Mouse (Mus musculus) natural killer cell, adult 2 months (primary cell): Measurements from ENCODE around the gene St6galnac3.

Experiments
- DNase-seq, 2 experiments: peaks; one replicate each; pipeline ENCODE4 v3.0.0; 2022; ENCODE audit warnings: low spot score in 2 of 2

St6galnac3 gene

DNA sequence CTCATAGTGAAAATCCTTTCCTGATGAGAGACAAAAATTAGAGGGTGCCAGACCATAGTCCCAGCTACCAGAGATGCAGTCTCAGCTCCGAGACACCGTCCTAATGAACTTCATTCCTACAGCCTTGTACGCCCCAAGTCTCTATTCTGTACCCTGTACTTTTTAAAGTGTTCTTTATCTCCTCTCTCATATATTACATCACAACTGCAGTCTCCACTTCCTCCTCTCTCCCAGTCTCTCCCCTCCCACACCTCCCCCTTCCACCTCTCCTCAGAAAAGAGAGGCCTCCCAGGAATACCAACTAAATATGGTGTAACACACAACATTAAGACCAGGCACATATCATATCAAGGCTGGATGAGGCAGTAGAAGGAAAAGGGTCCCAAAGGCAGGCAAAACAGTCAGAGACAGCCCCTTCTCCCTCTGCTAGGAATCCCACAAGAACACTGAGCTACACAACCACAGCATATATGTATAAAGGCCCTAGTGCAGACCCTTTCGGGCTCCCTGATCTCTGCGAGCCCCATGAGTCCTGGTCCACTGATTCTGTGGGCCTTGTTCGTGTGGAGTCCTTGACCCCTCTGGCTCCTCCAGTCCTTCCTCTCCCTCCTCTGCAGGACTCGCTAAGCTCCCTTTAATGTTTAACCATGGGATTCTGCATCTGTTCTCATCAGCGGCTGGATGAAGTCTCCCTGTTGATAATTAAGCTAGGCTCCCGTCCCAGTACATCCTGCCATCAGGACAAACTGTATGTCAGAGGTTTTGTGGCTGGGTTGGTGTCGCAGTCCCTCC, 502.2 kb downstream of the St6galnac3 start:
- DNase-seq = no peak

DNA sequence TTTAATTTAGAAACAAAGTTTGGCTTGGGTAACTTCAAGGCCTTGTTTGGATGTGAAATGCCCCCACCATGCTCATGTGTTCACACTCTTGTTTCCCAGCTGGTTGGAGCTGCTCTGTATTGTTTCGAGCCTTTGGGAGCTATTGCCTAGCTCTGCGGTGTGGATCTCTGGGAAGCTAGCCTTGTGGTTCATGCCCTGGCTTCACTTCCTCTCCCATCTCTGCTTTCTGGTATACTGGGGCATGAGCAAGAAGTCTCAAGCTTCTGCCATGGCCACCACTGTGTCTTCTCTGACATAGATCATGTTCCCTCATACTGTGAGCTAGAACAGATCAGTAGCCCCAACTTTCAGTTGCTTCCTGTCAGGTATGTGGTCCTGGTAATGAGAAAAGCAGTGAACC, 505.6 kb downstream of the St6galnac3 start:
- no peak for DNase-seq

DNA sequence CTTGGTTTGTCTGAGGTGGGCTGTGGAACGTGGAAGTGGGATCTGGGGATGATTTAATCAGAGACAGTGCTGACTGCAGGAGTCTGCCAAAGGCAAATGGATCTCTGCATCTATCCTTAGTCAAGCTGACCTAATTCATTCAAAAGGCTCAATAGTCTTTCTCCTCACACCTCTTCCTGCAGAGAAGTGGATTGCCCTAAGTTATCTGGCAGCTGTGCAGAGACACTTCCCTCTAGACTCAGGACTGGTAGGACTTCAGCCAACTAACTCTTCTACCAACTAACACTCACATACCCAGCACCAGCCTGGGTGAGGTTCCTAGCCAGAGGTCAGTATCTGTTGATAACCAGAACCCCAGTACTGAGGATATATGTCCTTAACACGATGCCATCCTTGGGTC, 516.8 kb downstream of the St6galnac3 start:
- DNase-seq = no peak

DNA sequence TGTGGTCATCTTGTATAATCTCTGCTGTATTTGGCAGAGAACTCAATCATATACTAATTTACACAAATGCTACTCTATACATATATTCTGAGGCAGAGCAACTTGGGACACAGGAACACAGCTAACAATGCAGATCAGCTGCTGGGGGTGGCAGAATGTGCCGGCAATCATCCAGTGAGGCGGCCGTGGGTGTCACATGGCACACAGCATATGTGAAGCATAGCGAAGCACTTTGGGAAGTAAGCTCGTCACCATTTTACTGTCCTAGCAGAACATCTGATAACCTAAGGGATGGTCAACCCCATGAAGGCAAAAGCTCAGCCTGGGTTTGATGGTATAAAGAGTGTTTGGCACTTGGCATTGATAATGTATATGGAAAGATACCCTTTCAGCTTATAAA, 520.9 kb downstream of the St6galnac3 start:
- DNase-seq = no peak

DNA sequence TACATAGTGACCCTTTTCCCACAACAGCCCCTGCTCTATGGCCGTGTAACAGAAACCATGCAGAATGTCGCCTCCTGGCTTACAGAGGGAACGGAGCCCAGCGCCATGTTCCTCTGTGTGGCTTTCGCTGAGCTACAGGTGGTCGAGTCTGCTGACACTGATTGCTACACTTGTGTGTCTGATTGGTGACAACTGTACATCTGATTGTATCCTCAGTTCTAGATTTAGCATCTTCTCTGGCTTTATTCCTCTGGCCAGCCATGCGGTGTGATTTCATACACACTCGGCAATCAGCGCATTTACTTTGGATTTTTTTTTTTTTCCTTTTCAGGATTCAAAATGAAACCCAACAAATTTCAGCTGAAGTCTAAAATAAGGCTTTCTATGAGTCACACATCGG, 523.1 kb downstream of the St6galnac3 start:
- DNase-seq = no peak

DNA sequence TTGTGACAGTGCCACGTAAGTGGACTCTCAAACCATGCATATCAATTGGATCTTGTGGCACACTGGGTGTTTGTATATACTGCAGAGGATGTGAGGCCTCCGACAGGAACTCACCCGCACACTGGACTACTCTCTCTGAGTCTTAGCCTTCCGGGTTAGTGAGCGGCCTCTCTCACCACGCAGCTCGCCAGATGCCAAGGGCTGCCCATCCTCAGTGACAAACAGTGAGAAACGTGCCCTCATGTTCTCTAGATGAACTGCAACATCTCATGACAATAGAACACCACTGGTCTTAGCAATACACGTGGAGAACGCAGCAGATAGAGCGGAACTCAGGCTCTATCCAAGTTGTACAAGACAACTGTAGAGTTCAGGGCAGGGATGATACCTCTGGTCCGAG, 524.2 kb downstream of the St6galnac3 start:
- no peak for DNase-seq

DNA sequence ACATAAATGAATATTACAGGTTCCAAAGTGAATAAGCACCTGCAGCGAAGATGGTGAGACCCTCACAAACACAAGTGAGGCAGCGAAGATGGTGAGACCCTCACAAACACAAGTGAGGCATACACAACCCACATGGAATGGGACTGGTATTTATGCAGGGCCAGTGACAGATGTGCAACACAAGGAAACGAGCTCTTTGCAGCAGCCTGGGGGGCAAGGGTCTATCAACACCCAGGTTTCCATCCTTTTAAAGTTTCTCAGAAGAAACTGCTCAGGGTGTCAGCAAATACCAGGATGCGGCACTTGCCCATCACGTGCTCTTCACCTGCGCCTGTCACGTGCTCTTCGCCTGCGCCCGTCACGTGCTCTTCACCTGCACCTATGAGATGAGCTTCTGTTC, 524.9 kb downstream of the St6galnac3 start:
- no peak for DNase-seq

DNA sequence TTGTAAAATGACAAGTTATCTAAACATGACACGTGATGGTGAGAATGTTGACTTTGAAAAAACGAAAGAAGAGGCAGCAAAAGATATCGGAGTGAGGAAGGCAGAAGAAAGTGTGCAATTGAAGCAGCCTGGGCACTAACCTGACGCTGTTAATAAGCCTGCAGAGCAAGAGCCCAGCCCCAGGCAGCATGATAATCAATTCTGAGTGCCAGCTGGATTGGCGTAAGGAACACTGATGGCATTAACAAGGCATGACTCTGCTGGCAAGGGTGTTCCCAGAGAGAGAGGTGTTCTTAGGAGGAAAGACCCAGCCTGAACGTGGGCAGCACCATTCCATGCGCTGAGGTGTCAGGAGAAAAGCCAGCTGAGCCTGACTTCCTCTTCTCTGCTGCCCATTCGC, 525.7 kb downstream of the St6galnac3 start:
- no peak for DNase-seq

DNA sequence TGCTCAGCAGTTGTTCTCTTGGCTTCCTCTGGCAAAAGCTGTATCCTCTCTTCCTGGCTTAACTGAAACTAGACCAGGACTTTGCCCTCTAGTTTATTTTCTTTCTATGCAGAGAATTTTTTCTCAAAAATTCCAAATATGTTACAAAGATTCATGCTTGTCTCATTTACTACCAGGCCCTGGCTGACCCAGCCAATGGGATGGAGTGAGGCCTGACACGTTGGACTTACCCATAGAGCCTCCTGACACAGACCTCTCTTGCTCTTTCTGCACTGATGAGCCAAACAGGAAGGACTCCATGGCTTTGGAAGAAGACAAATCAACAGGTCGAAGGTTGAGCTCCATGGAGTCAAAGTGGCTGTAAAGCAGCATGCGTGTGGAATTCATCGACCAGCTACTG, 526.5 kb downstream of the St6galnac3 start:
- no peak for DNase-seq

DNA sequence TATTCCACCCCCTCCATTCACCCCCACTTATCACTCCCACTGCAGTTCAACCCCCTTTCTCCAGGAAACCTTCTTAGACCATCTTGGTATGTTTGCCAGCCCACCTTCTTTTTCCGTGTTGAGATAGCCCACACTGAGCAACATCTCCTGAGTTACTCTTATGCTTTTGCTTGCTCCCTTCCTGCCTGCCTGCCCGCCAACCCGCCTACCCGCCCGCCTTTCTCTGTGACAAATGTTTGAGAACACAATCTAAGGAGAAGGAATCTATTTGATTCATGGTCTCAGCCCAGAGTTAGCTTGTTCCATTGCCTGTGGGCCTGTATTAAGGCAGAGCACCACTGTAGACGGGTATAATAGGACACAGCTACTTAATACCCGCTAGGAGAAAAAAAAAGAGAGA, 531.9 kb downstream of the St6galnac3 start:
- no peak for DNase-seq

DNA sequence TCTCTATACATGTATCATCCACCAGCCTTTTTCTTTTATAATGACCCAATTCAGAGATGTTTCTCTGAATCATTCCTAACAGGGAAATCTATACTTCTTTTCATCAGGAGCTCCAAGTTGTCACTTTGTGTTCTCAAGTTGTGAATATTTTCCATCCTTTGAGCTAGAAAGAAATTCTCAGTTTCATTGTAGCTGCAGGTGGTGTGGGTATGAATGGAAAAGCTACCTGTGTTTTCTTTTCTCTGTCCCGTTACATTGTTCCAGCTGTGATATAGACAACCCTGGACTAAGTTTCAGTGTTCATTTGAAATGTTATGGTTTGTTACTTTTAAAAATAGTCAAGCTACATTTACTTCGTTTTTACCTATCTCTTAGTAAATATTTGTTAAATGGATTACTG, 534.2 kb downstream of the St6galnac3 start:
- DNase-seq = no peak

DNA sequence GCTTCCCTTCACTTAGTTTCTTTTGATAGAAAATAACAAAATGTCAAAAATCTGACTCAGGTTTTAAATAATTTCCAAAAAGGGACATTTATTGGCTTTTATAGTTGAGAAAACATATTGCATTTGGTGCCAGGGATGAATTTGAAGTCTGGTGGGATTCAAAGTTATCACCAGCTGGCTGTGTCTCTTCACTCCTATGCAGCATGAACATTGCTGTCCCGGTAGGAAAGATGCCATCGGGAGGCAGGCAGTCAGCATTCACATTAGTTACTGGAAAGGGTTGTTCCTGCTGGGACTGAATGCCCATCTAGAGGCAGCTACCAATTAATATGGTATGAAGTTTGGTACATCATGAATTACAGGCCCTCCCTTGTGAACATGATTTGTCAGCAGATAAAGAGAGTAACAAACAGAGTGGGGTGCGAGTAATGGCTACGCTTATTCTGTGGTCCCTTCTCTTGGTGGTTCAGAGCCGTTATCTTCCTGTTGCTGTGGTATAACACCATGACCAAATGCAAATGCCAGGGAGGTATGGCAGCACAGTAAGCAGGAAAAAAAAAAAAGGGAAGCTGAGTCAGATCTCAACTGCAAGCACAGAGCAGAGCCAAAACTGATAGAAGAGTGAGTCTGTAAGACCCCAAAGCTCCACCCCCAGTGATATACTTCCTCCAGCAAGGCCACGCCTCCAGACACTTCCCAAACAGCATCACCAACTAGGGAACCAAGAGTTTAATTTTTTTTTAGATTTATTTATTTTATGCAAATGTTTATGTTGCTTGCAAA, 535.1 kb downstream of the St6galnac3 start:
- no peak for DNase-seq

DNA sequence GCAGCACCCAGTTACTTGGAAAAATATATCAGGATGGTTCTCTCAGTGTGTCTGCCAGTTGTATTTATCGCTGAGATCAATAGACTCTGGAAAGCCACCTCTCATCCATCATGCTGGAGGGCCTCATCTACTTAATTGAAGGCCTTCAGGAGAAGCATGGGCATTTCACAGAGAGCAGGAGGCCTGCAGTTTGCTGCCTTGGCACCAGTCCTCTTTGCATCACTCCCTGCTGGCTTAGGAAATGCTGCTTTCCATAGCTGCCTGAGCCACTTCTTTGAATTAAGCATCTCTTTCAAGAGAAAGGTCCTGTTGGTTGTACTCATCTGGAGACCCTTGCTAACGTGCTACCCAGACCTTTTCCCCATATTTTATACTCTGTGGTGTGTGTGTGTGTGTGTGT, 536.8 kb downstream of the St6galnac3 start:
- DNase-seq = no peak

DNA sequence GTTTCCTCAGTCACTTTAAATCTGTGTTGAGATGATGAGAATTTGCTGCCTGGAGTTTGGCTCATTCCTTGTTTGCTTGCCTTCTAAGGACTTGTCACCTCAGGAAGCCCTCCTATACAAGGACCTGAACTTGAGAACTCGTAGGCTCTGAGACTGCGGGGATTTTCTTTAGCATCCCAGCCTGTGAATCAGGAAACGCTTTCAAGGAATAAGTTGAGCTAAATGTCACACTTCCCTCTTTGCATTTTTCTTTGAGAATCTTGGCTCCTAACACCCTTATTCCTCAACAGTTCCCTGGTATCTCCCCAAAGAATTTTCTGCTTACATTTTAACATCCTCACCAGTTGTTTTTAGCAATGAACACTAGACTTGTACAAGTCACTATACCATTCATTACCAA, 539.9 kb downstream of the St6galnac3 start:
- no peak for DNase-seq

DNA sequence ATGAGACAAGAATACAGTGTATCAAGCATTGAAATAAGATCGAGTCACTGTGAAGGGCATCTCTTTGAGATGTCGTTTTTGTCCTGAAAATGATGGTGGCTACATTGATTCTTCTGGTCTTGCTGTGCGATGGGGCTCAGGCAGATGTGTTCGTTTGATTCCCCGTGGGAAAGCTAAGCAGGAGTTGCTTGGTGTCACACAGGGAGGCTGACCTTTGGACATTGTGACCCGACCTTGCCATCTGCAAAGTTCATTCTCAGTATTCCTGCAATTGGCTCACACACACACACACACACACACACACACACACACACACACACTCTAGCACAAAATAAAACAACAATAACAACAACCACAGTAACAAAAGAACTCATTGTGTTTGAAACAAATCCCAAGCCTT, 543.7 kb downstream of the St6galnac3 start:
- DNase-seq = no peak

DNA sequence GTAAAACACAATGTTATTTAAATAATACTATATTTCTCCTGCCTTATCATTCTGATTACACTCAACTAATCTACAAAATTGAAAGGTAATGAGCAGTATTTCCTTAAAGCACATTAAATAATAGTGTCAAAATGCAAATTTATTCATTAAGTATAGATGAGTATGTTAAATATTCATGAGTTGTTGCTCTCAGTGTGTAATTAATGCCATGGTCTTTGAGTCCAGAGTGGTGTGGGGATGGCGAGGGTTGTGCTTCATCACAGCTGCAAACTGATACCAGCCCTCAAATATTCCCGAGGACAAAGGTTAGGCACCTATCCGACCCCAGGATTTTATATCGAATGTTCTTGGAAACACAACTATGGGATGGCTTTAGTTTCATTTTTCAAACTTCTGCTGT, 548.2 kb downstream of the St6galnac3 start:
- DNase-seq = no peak

DNA sequence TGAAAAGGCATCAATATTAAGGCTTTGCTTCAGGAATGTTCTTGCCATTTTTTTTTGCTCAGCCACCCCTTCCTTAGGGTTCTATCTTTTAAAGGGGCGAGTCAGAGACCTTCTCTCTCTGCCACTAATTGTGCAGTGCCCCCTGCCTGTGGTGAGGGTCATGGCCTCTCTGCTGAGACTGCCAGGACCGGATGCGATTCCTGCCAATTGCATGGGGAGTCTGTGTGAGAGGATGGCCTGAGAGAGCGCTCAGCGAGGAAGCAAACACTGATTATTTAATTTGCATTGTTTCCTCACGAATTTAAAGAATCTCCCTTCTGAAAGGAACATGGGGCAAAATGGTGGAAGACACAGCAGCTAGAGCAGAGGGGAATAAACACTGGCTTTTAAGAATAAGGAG, 548.6 kb downstream of the St6galnac3 start:
- DNase-seq = no peak

DNA sequence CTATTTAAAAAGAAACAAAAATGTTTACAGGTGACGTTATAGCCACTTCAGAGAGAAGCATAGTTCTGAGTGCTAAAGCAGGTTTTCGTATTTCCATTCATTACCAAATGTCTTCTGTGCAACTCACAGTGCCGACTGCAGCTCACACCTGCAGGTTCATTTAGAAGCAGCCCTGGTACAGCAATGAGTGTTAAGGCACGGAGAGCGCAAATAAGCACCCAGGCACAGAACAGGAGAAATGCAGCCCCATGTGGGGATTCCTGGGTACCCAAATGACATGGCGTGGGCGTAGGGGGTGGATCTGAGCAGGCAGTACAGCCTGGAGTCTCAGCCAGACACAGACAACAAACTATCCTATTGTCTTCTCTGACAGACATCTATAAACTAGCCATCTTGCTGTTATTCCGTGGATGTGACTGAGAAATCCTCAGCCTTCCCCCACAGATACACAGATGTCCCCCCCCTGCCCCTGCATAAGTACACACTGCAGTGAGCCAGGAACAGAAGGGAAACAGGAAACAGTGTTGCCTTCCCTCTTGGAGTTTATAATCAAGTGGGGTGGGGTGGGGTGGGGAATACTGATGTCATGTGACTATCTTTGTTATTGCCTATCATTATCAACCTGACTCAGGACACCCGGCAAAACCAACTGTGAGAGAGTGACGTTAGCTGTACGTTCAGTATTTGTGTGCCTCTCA, 550.5 kb downstream of the St6galnac3 start:
- no peak for DNase-seq

DNA sequence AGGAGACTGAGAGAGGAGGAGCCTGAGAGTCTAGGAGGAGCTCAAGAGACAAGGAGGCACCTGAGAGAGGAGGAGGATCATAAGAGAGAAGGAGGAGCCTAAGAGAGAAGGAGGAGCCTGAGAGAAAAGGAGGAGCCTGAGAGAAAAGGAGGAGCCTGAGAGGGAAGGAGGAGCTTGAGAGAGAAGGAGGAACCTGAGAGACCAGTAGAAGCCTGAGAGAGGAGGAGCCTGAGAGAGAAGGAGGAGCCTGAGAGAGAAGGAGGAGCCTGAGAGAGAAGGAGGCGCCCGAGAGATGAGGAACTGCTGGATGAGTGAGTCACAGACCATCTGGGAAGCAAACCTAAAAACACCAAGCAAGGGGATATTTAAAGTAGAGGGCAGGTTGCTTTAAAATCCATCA, 551.4 kb downstream of the St6galnac3 start:
- DNase-seq = no peak

DNA sequence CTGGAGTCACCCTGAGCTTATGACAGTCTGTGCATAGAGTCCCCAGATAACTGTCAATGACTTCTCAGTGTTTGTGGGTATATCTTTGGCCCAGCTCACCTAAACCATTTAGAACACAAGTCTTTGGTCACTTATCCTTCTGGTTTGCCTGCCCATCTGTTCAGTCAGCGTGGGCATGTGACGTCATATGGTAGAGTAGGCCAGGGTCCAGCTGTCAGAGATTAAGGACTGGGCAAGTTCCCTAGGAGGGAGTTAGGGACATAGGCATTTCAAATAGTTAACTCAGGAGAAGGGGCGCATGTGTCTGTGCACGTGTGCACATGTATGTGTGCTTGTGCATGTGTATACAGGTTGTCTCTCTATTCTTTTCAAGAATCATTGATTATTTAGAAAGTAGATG, 554.8 kb downstream of the St6galnac3 start:
- DNase-seq = no peak

DNA sequence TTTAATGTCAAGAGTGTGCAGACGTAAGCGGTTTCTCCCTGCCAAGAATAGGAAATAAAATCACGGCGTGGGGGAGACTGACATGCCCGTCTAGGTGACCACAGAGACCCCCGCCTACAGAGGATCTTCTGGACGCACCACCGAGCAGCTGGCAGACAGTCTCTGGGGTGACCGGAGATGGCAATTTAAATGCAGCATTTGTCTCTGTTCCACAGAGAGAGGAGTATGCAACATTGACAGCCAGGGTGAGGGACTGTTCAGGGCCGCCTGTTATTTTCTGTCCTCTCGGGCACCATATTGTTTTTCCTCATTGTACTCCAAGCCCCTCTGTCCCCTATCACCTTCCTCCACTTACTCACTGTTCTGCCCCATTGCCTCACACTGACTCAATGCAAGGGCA, 555.2 kb downstream of the St6galnac3 start:
- no peak for DNase-seq

DNA sequence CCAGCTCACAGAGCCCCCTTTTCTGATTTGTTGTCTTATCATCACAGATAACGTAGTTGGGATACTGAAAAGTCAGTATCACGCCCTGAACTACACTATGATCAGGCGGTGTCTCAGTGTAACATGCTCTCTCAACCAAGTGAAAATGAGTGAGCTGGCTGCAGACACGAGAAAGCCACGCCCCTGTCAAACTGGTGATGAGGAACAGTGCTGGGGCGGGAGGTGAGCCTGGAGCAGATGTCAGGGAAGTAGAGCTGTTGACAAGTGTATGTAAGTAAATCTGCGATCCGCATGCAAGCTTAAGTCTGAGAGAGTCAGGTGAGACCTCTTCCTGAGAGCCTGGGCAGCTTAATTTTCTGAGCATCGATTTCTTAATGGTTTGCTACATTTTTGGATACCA, 563.3 kb downstream of the St6galnac3 start:
- DNase-seq = no peak

DNA sequence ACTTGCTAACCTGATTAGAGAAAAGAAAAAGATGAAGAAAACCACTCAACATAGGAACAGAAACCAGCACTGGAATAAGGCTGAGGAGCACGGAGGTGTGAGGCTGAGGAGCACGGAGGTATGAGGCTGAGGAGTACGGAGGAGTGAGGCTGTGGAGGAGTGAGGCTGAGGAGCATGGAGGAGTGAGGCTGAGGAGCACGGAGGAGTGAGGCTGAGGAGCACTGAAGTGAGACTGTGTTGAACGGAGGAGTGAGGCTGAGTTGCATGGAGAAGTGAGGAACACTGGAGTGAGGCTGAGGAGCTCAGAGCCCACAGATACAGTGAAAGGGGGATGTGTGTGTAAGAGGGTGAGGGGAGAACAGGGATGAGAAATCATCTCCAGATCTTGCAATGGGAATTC, 564.3 kb downstream of the St6galnac3 start:
- DNase-seq = no peak
